Mouse (Mus musculus) myocyte (in vitro differentiated cells): Measurements from ENCODE around the gene Mex3d. TPM values are rescaled to one million over a fixed set of nuclear protein-coding genes. Genes with fewer than 3 reads are reported as not detected.

Source experiments
- H3K27me3 ChIP-seq: one replicate; pipeline ENCODE4 v1.6.1; 2011; ENCODE audit not compliant: control insufficient read depth, insufficient read depth, insufficient read length
- H3K36me3 ChIP-seq: one replicate; pipeline ENCODE4 v1.6.1; 2011; ENCODE audit not compliant: control insufficient read depth, insufficient read depth
- H3K4me2 ChIP-seq: one replicate; pipeline ENCODE4 v1.6.1; 2011; ENCODE audit warnings: low read depth, control low read depth
- H3K4me3 ChIP-seq: one replicate; pipeline ENCODE4 v1.5.1; 2011; ENCODE audit warnings: mild to moderate bottlenecking, control low read depth, moderate library complexity
- H3K79me2 ChIP-seq: one replicate; pipeline ENCODE4 v1.6.1; 2011; ENCODE audit not compliant: control insufficient read depth, insufficient read depth
- H3ac ChIP-seq: one replicate; pipeline ENCODE4 v1.6.1; 2011; ENCODE audit not compliant: control insufficient read depth, insufficient read length
- CEBPB ChIP-seq: IDR thresholded peaks from 2 replicates; pipeline ENCODE4 v1.6.1; 2011; ENCODE audit warnings: mild to moderate bottlenecking, moderate library complexity; ENCODE audit not compliant: poor library complexity, insufficient read depth, severe bottlenecking
- E2F4 ChIP-seq: IDR thresholded peaks from one replicate; pipeline ENCODE4 v1.6.1; 2011; ENCODE audit warnings: mild to moderate bottlenecking, control low read depth, moderate library complexity; ENCODE audit not compliant: insufficient read depth
- MAX ChIP-seq: IDR thresholded peaks from one replicate; pipeline ENCODE4 v1.6.1; 2011; ENCODE audit warnings: low read depth, mild to moderate bottlenecking, control low read depth
- MYOD1 ChIP-seq, 3 experiments: IDR thresholded peaks; one replicate each; pipeline ENCODE4 v1.6.1; 2011; ENCODE audit warnings: control low read depth in 2 of 3, low read depth in 2 of 3, mild to moderate bottlenecking in 2 of 3, moderate library complexity in 1 of 3; ENCODE audit not compliant: insufficient read length in 2 of 3, control insufficient read depth in 1 of 3
- MYOG ChIP-seq, 3 experiments: IDR thresholded peaks; one replicate each; pipeline ENCODE4 v1.6.1; 2011; ENCODE audit warnings: control low read depth in 2 of 3, low read depth in 2 of 3, mild to moderate bottlenecking in 2 of 3; ENCODE audit not compliant: insufficient read length in 2 of 3, control insufficient read depth in 1 of 3, insufficient read depth in 1 of 3
- POLR2A ChIP-seq: IDR thresholded peaks from one replicate; pipeline ENCODE4 v1.6.1; 2011; ENCODE audit warnings: low read depth, mild to moderate bottlenecking, control low read depth, moderate library complexity; ENCODE audit not compliant: insufficient read length
- POLR2AphosphoS2 ChIP-seq: IDR thresholded peaks from one replicate; pipeline ENCODE4 v1.6.1; 2011; ENCODE audit warnings: low read depth, control low read depth; ENCODE audit not compliant: insufficient read length
- REST ChIP-seq: IDR thresholded peaks from one replicate; pipeline ENCODE4 v1.6.1; 2011; ENCODE audit warnings: mild to moderate bottlenecking, control low read depth, moderate library complexity; ENCODE audit not compliant: insufficient read depth, insufficient read length
- SRF ChIP-seq: IDR thresholded peaks from one replicate; pipeline ENCODE4 v1.6.1; 2011; ENCODE audit warnings: low read depth; ENCODE audit not compliant: control insufficient read depth, insufficient read length
- TCF12 ChIP-seq: IDR thresholded peaks from one replicate; pipeline ENCODE4 v1.6.1; 2011; ENCODE audit warnings: mild to moderate bottlenecking, control low read depth; ENCODE audit not compliant: poor library complexity, insufficient read depth, severe bottlenecking
- TCF3 ChIP-seq: IDR thresholded peaks from one replicate; pipeline ENCODE4 v1.6.1; 2011; ENCODE audit warnings: low read depth, control low read depth; ENCODE audit not compliant: insufficient read length
- USF1 ChIP-seq: IDR thresholded peaks from one replicate; pipeline ENCODE4 v1.6.1; 2011; ENCODE audit warnings: low read depth, mild to moderate bottlenecking, control low read depth, moderate library complexity
- polyA plus RNA-seq: library from polyadenylated mRNA; unstranded; fragments of >200 nt; fragmentation: generic; extraction: Trizol; gene quantifications from one replicate; pipeline ENCODE4 v1.2.1, GENCODE M21; 2012; ENCODE audit warnings: missing spikeins

Gene Mex3d
- polyA plus RNA-seq, 1 experiment, result 29.6 TPM

GRCm38 (mm10) chr10:80384709-80385108 lies 2.8 kb downstream of the Mex3d start:
- H3K4me2 ChIP-seq, result peak overlapping the region; percentile 94
- peaks cover 4% of the 10 kb centered on the region for H3K36me3 ChIP-seq

GRCm38 (mm10) chr10:80384115-80384639 lies 3.3 kb downstream of the Mex3d start:
- TF ChIP-seq TCF3, result no peak
- no peak for TF ChIP-seq REST
- TF ChIP-seq MYOD1 (IDR thresholded peaks at IDR 0.05; ENCODE audit: control insufficient read depth in 1 of 3, insufficient read length in 2 of 3, low read depth in 2 of 3), result no peak
- no peak for TF ChIP-seq POLR2A
- no peak for TF ChIP-seq CEBPB
- TF ChIP-seq MYOG (IDR thresholded peaks at IDR 0.05; ENCODE audit: control insufficient read depth in 1 of 3, insufficient read depth in 1 of 3, insufficient read length in 2 of 3, low read depth in 2 of 3), result no peak
- no peak for TF ChIP-seq USF1
- no peak for TF ChIP-seq TCF12
- TF ChIP-seq MAX, result no peak
- no peak for TF ChIP-seq E2F4
- no peak for TF ChIP-seq POLR2AphosphoS2
- TF ChIP-seq SRF, result no peak
- peak overlapping the region; percentile 100 for H3K4me3 ChIP-seq
- H3K36me3 ChIP-seq, result peaks cover 4% of the 10 kb centered on the region

More at GRCm38 (mm10) chr10:80384709-80385108, 2.8 kb downstream of the Mex3d start:
- H3K4me3 ChIP-seq, result peak overlapping the region; percentile 100
- H3ac ChIP-seq, result no peak overlapping the region
- H3K79me2 ChIP-seq, result peaks cover 51% of the 10 kb centered on the region
- H3K27me3 ChIP-seq, result no peaks in the 10 kb centered on the region
- TF ChIP-seq CEBPB (no peak), MYOD1 (IDR thresholded peaks at IDR 0.05; ENCODE audit: control insufficient read depth in 1 of 3, insufficient read length in 2 of 3, low read depth in 2 of 3) (no peak)

GRCm38 (mm10) chr10:80383431-80383830 lies 4.0 kb downstream of the Mex3d start:
- TF ChIP-seq REST, result no peak
- no peak for TF ChIP-seq POLR2A
- no peak for TF ChIP-seq USF1
- TF ChIP-seq TCF12, result no peak
- no peak for TF ChIP-seq CEBPB
- TF ChIP-seq MAX, result no peak
- TF ChIP-seq POLR2AphosphoS2, result no peak
- TF ChIP-seq MYOG (IDR thresholded peaks at IDR 0.05; ENCODE audit: control insufficient read depth in 1 of 3, insufficient read depth in 1 of 3, insufficient read length in 2 of 3, low read depth in 2 of 3), result no peak
- TF ChIP-seq SRF, result no peak
- TF ChIP-seq TCF3, result no peak
- TF ChIP-seq MYOD1 (IDR thresholded peaks at IDR 0.05; ENCODE audit: control insufficient read depth in 1 of 3, insufficient read length in 2 of 3, low read depth in 2 of 3), result no peak
- Histone ChIP-seq H3K4me3 (no peak overlapping the region), H3K27me3 (no peaks in the 10 kb centered on the region), H3ac (no peak overlapping the region), H3K79me2 (peaks cover 51% of the 10 kb centered on the region), H3K4me2 (no peak overlapping the region), H3K36me3 (peaks cover 4% of the 10 kb centered on the region)

More at GRCm38 (mm10) chr10:80384115-80384639, 3.3 kb downstream of the Mex3d start:
- peaks cover 51% of the 10 kb centered on the region for H3K79me2 ChIP-seq
- no peak overlapping the region for H3ac ChIP-seq
- H3K4me2 ChIP-seq, result peak overlapping the region; percentile 94
- no peaks in the 10 kb centered on the region for H3K27me3 ChIP-seq

DNA sequence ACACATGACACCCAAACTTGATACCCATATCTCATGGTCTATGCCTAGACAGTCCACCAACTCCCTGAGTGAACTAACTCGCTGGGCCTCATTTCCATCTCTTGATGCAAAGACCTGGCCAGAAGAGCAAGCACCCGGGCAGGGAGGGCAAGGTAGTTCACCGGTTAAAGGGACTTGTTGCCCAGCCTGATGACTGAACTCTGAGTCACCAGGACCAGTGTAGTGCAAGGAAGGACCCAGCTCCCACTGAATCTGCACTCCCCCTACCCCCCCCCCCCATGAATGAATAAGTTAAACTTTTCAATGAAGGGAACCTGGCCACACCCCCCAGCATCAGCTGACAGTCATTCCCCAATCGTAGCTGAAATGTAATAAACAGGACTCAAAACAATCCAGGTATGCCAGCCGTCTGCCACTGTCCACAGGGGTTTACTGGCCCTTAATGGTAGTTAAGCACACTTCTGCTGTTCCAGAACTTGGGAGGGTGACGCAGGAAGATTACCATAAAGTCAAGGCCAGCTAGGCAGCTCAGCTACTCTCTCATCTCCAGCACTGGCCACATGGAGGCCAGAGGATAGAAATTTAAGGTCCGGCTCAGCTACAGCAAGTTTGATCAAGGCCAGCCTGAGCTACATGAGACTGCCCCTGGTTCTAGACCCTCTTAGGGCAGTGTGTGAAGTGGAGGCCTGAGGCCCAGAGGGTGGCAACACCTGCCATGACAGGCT lies 4.7 kb downstream of the Mex3d start:
- H3ac ChIP-seq, result no peak overlapping the region
- H3K36me3 ChIP-seq, result peaks cover 4% of the 10 kb centered on the region
- H3K27me3 ChIP-seq, result no peaks in the 10 kb centered on the region
- peaks cover 51% of the 10 kb centered on the region for H3K79me2 ChIP-seq
- TF ChIP-seq REST, result no peak
- TF ChIP-seq USF1, result no peak
- TF ChIP-seq E2F4, result no peak
- H3K4me2 ChIP-seq, result no peak overlapping the region
- no peak overlapping the region for H3K4me3 ChIP-seq

DNA sequence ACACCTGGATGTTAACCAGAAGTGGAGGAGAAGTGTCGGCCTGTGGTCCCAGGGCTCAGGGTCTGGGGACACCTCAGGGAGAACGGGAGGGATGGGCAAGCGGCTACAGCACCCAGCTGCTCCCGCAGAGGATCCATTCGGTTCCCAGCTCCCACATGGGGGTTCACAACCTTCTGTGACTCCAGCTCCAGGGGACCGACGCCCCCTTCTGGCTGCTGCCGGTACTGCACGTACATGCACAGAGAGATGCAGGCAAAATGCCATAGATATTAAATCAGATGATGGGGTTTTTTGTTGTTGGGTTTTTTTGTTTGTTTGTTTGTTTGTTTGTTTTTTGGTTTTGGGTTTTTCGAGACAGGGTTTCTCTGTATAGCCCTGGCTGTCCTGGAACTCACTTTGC lies 9.7 kb downstream of the Mex3d start:
- Histone ChIP-seq H3K36me3 (peaks cover 4% of the 10 kb centered on the region), H3K4me2 (no peak overlapping the region), H3K27me3 (no peaks in the 10 kb centered on the region), H3ac (no peak overlapping the region), H3K79me2 (peaks cover 7% of the 10 kb centered on the region), H3K4me3 (no peak overlapping the region)
- TF ChIP-seq MYOG (IDR thresholded peaks at IDR 0.05; ENCODE audit: control insufficient read depth in 1 of 3, insufficient read depth in 1 of 3, insufficient read length in 2 of 3, low read depth in 2 of 3) (no peak), TCF12 (no peak), E2F4 (no peak), MYOD1 (IDR thresholded peaks at IDR 0.05; ENCODE audit: control insufficient read depth in 1 of 3, insufficient read length in 2 of 3, low read depth in 2 of 3) (no peak), POLR2A (no peak), REST (no peak), SRF (no peak), TCF3 (no peak), USF1 (no peak), MAX (no peak), CEBPB (no peak), POLR2AphosphoS2 (no peak)
